Mouse (Mus musculus) lung, embryonic 14.5 days (tissue): Measurements from ENCODE around the gene Tcf7l1. TPM values are rescaled to one million over a fixed set of nuclear protein-coding genes. Genes with fewer than 3 reads are reported as not detected.
A peak's percentile ranks its signal among the peaks of the same experiment; 100 is the strongest.

Experiments
- ATAC-seq: fragments of 200-750 bp; cut with Nextera tagmentation; 2 replicates; pipeline ENCODE4 v1.8.0; 2017; ENCODE audit warnings: mild to moderate bottlenecking, moderate TSS enrichment, moderate library complexity; ENCODE audit not compliant: insufficient read depth
- DNase-seq: peaks from one replicate; pipeline ENCODE4 v3.0.0-alpha.2; 2015
- H3K27ac ChIP-seq: fragments of 300-500 bp; sonication (generic); 2 replicates; pipeline ENCODE4 v1.5.1; 2014; ENCODE audit warnings: low read depth, mild to moderate bottlenecking, moderate library complexity
- H3K27me3 ChIP-seq: fragments of 300-500 bp; sonication (generic); 2 replicates; pipeline ENCODE4 v1.6.1; 2014; ENCODE audit warnings: low read length, control low read depth; ENCODE audit not compliant: insufficient read depth
- H3K36me3 ChIP-seq: fragments of 300-500 bp; sonication (generic); 2 replicates; pipeline ENCODE4 v1.6.1; 2014; ENCODE audit warnings: control low read depth; ENCODE audit not compliant: insufficient read depth
- H3K4me1 ChIP-seq: fragments of 300-500 bp; sonication (generic); 2 replicates; pipeline ENCODE4 v1.6.1; 2014; ENCODE audit warnings: antibody characterized with exemption, control low read depth; ENCODE audit not compliant: insufficient read depth
- H3K4me2 ChIP-seq: fragments of 300-500 bp; sonication (generic); 2 replicates; pipeline ENCODE4 v1.6.1; 2014; ENCODE audit warnings: mild to moderate bottlenecking
- H3K4me3 ChIP-seq: fragments of 300-500 bp; sonication (generic); 2 replicates; pipeline ENCODE4 v1.5.1; 2014; ENCODE audit warnings: low read depth, low read length
- H3K9ac ChIP-seq: fragments of 300-500 bp; sonication (generic); 2 replicates; pipeline ENCODE4 v1.6.1; 2014
- H3K9me3 ChIP-seq: fragments of 300-500 bp; sonication (generic); 2 replicates; pipeline ENCODE4 v1.6.1; 2016; ENCODE audit warnings: low read depth, low read length, control low read depth
- CTCF ChIP-seq: IDR thresholded peaks from 2 replicates; pipeline ENCODE4 v1.5.1; 2016; ENCODE audit warnings: antibody characterized with exemption, low read depth
- WGBS: fragments of 180-500 bp; shearing (Covaris S2); extraction: QIAGEN DNeasy Blood & Tissue Kit; methylation state at CpG from one replicate; pipeline ENCODE4 v1.1.7; 2014; 5-methylcytosine and 5-hydroxymethylcytosine counted together
- polyA plus RNA-seq: library from polyadenylated mRNA; unstranded; fragments of >200 nt; fragmentation: Nextera tagmentation; extraction: Ambion mirVana; gene quantifications from 2 replicates; pipeline ENCODE4 v1.2.1, GENCODE M21; 2014

The Tcf7l1 gene
- polyA plus RNA-seq, 1 experiment from 2014 or later, result 41.1 TPM

DNA sequence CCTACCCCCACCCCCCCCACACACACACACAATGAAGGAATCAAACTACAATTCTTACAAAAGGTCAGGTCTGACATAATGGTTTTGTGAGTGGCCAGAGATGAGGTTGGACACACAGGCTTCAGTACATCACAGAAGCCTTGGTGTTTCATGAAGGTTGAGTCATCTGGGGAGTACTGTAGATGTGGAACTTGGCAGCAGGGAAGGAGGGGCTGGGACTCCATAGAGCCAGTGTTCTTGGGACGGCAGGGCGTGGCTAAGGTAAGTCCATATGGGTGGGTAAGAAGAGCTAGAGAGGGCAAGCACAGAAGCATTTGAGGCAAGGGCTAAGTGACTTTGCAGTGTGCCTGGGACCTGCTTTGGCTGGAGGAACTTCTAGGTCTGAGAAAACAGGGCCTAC lies 185.0 kb downstream of the Tcf7l1 start:
- 77% methylated on average over 2 of the region's 2 CpGs for WGBS
- DNase-seq (no peak), ATAC-seq (no peak)
- H3K9me3 ChIP-seq, result no peaks in the 10 kb centered on the region
- H3K27ac ChIP-seq, result no peak overlapping the region
- H3K4me2 ChIP-seq, result no peak overlapping the region
- H3K9ac ChIP-seq, result no peak overlapping the region
- 0 out of 2 replicates have a peak, but pooled peaks cover 5% of the 10 kb centered on the region for H3K4me1 ChIP-seq
- no peak for TF ChIP-seq CTCF
- peaks cover 41% of the 10 kb centered on the region for H3K36me3 ChIP-seq
- no peak overlapping the region for H3K4me3 ChIP-seq
- H3K27me3 ChIP-seq, result no peaks in the 10 kb centered on the region

DNA sequence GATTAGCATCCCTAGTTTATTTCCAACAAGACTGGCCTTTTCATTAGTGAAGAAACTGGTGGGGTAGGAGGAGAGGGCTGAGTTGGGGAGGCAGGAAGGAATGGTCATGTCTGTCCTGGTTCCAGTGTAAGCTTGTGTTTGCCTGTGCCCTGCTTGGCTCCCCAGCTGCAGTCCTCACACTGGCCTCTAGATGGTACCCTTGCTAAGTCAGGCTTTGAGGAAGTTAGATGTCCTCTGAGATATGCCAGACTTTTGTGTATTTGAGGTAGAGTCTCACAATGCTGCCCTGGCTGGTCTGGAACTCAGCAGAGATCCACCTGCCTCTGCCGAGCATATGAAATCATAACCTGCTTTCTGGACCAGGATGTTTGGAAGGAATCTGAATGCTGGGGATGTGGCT lies 187.3 kb downstream of the Tcf7l1 start:
- no peak overlapping the region for H3K27ac ChIP-seq
- no peaks in the 10 kb centered on the region for H3K9me3 ChIP-seq
- no peaks in the 10 kb centered on the region for H3K27me3 ChIP-seq
- H3K4me1 ChIP-seq, result 0 out of 2 replicates have a peak, but pooled peaks cover 10% of the 10 kb centered on the region
- DNase-seq (peak; percentile 89), ATAC-seq (no peak)
- H3K9ac ChIP-seq, result no peak overlapping the region
- no peak overlapping the region for H3K4me2 ChIP-seq
- WGBS, result 35% methylated on average over 1 of the region's 1 CpGs
- peak; percentile 91 for TF ChIP-seq CTCF
- H3K4me3 ChIP-seq, result no peak overlapping the region
- peaks cover 23% of the 10 kb centered on the region for H3K36me3 ChIP-seq

DNA sequence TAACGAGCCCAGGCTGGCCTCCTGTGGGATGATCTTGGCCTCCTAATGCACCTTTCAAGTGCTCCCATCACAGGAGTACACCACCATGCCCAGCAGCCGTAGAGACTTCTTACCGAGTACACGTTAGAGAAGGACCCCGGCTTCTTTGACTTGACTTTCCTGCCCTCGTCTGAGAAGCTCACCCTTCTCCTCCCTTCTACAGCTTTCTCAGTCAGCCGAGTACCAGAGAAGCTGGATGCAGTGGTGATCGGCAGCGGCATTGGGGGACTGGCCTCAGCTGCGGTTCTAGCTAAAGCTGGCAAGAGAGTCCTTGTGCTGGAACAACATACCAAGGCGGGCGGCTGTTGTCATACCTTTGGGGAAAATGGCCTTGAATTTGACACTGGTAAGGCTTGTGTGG lies 188.3 kb downstream of the Tcf7l1 start:
- WGBS, result 76% methylated on average over 12 of the region's 12 CpGs
- ATAC-seq (no peak), DNase-seq (no peak)
- no peak for TF ChIP-seq CTCF
- Histone ChIP-seq H3K4me3 (no peak overlapping the region), H3K27me3 (no peaks in the 10 kb centered on the region), H3K4me2 (no peak overlapping the region), H3K4me1 (0 out of 2 replicates have a peak, but pooled peaks cover 10% of the 10 kb centered on the region), H3K9me3 (no peaks in the 10 kb centered on the region), H3K36me3 (peaks cover 13% of the 10 kb centered on the region; the same call in 1 of the 2 replicates), H3K9ac (no peak overlapping the region), H3K27ac (no peak overlapping the region)

GRCm38 (mm10) chr6:72600216-72600615 lies 188.8 kb downstream of the Tcf7l1 start:
- no peak overlapping the region for H3K4me2 ChIP-seq
- H3K27ac ChIP-seq, result no peak overlapping the region
- H3K9ac ChIP-seq, result no peak overlapping the region
- H3K36me3 ChIP-seq, result peaks cover 10% of the 10 kb centered on the region; the same call in 1 of the 2 replicates
- WGBS, result 80% methylated on average over 6 of the region's 6 CpGs
- no peak for ATAC-seq
- H3K9me3 ChIP-seq, result no peaks in the 10 kb centered on the region
- TF ChIP-seq CTCF, result no peak
- no peaks in the 10 kb centered on the region for H3K27me3 ChIP-seq
- DNase-seq, result no peak
- H3K4me3 ChIP-seq, result no peak overlapping the region
- H3K4me1 ChIP-seq, result 0 out of 2 replicates have a peak, but pooled peaks cover 10% of the 10 kb centered on the region

GRCm38 (mm10) chr6:72598791-72599557 lies 190.1 kb downstream of the Tcf7l1 start:
- peak overlapping the region; percentile 79 for H3K4me2 ChIP-seq
- peak overlapping the region; percentile 85 for H3K27ac ChIP-seq
- H3K4me3 ChIP-seq, result peak overlapping the region; percentile 65
- 0 out of 2 replicates have a peak, but pooled peaks cover 10% of the 10 kb centered on the region for H3K4me1 ChIP-seq
- DNase-seq (peak; percentile 86), ATAC-seq (peak; percentile 64)
- 35% methylated on average over 12 of the region's 12 CpGs for WGBS
- H3K9me3 ChIP-seq, result no peaks in the 10 kb centered on the region
- H3K36me3 ChIP-seq, result peaks cover 3% of the 10 kb centered on the region; the same call in 1 of the 2 replicates
- peak overlapping the region; percentile 64 for H3K9ac ChIP-seq
- no peaks in the 10 kb centered on the region for H3K27me3 ChIP-seq
- TF ChIP-seq CTCF, result no peak

- H3K27ac ChIP-seq, result peak within 1 kb of the TSS; percentile 85
- H3K9ac ChIP-seq, result peak within 1 kb of the TSS; percentile 64
- ATAC-seq (peak; percentile 90), DNase-seq (peak; percentile 99)
- no peak for TF ChIP-seq CTCF
- peak within 1 kb of the TSS; percentile 79 for H3K4me2 ChIP-seq
- no peaks in the 10 kb centered on the region for H3K9me3 ChIP-seq
- H3K36me3 ChIP-seq, result 0 out of 2 replicates have a peak, but pooled peaks cover 2% of the 10 kb centered on the region
- H3K27me3 ChIP-seq, result no peaks in the 10 kb centered on the region
- WGBS, result under 1% methylated on average over 38 of the region's 38 CpGs
- 0 out of 2 replicates have a peak, but pooled peaks cover 10% of the 10 kb centered on the region for H3K4me1 ChIP-seq
- H3K4me3 ChIP-seq, result peak within 1 kb of the TSS; percentile 65
Observed at GRCm38 (mm10) chr6:72597956-72598753, 190.9 kb downstream of the Tcf7l1 start, which contains the start of the genes Elmod3 and Retsat. Elmod3 (minus strand) TSS chr6:72598413. Retsat (plus strand) TSS chr6:72598475.
